Mouse (Mus musculus) forebrain, embryonic 15.5 days (tissue): ENCODE data around the gene Sepsecs. TPM values are rescaled to one million over a fixed set of nuclear protein-coding genes. Genes with fewer than 3 reads are reported as not detected.
A peak's percentile ranks its signal among the peaks of the same experiment; 100 is the strongest.

Source experiments
- ATAC-seq: fragments of 200-750 bp; cut with Nextera tagmentation; replicated peaks from 2 replicates; pipeline ENCODE4 v1.8.0; 2017; ENCODE audit warnings: mild to moderate bottlenecking, moderate TSS enrichment, moderate library complexity
- H3K27ac ChIP-seq: fragments of 300-500 bp; sonication (generic); replicated peaks from 2 replicates; pipeline ENCODE4 v1.5.1; 2015; ENCODE audit warnings: mild to moderate bottlenecking, inconsistent platforms
- H3K27me3 ChIP-seq: fragments of 300-500 bp; sonication (generic); 2 replicates; pipeline ENCODE4 v1.6.1; 2015; ENCODE audit warnings: inconsistent platforms
- H3K36me3 ChIP-seq: fragments of 300-500 bp; sonication (generic); 2 replicates; pipeline ENCODE4 v1.6.1; 2015; ENCODE audit warnings: mild to moderate bottlenecking, inconsistent platforms
- H3K4me1 ChIP-seq: fragments of 300-500 bp; sonication (generic); 2 replicates; pipeline ENCODE4 v1.6.1; 2015; ENCODE audit warnings: inconsistent platforms
- H3K4me2 ChIP-seq: fragments of 300-500 bp; sonication (generic); replicated peaks from 2 replicates; pipeline ENCODE4 v1.6.1; 2015; ENCODE audit warnings: mild to moderate bottlenecking, inconsistent platforms
- H3K4me3 ChIP-seq: fragments of 300-500 bp; sonication (generic); 2 replicates; pipeline ENCODE4 v1.5.1; 2015; ENCODE audit warnings: mild to moderate bottlenecking, inconsistent platforms
- H3K9ac ChIP-seq: fragments of 300-500 bp; sonication (generic); replicated peaks from 2 replicates; pipeline ENCODE4 v1.6.1; 2015; ENCODE audit warnings: mild to moderate bottlenecking, inconsistent platforms
- H3K9me3 ChIP-seq: fragments of 300-500 bp; sonication (generic); 2 replicates; pipeline ENCODE4 v1.6.1; 2016; ENCODE audit warnings: inconsistent platforms
- WGBS: fragments of 180-500 bp; shearing (Covaris S2); methylation state at CpG from one replicate; pipeline ENCODE4 v1.1.7; 2015; ENCODE audit warnings: mixed read lengths; 5-methylcytosine and 5-hydroxymethylcytosine counted together
- polyA plus RNA-seq: library from polyadenylated mRNA; unstranded; fragments of >200 nt; fragmentation: Nextera tagmentation; extraction: Ambion mirVana; gene quantifications from 2 replicates; pipeline ENCODE4 v1.2.1, GENCODE M21; 2015

Sepsecs gene
- polyA plus RNA-seq, 1 experiment from 2014 or later: 8.2 TPM

DNA sequence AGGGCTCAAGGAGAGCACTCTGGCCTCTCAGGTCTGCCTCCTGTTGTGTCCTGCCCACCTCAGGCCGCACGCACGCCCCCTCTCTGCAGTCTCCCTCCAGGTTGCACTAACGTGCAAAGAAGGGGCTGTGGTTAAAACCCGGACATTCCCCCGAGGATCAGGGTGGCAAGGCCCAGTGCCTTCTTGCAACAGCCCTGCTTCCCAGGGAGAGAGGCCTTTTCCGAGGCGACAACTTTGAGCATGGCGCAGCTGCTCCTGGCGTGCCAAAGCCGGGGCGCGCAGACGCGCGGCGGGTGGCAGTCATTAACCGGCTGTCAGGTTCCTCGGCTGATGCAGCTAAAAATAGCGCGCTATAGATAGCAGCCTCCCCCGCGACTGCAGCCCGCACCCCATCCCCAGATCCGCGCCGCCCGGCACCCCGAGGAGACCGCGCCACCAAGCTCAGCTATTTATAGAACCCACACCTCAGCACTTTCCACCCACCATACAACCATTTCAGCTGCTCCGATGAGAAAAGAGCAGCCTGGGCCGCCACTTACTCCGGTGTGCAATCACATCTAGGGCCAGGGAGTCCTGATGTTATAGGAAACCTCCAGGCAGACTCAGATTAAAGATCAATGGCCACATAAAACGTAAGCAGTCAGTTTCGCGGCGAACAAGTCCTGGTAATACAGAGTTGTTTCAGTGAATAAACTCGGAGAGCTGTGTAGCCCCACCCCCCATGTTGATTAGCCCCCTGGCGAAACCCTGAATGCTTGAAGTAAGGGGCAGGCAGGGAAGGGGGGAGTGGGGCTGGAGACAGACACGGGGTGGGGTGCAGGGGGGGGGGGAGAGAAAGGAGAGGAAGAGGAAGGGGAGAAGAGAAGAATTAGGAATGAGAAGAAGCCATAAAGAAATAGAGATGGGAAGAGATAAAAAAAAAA lies 50.9 kb downstream of the Sepsecs start:
- ATAC-seq: peak; percentile 92
- H3K4me1 ChIP-seq: peaks cover 30% of the 10 kb centered on the region
- H3K36me3 ChIP-seq: no peaks in the 10 kb centered on the region
- H3K9me3 ChIP-seq: no peaks in the 10 kb centered on the region
- H3K9ac ChIP-seq: peak overlapping the region; percentile 43
- 1% methylated on average over 41 of the region's 41 CpGs for WGBS
- no peaks in the 10 kb centered on the region for H3K27me3 ChIP-seq
- H3K4me2 ChIP-seq: peak overlapping the region; percentile 76
- H3K4me3 ChIP-seq: peak overlapping the region; percentile 38
- peak overlapping the region; percentile 87 for H3K27ac ChIP-seq

DNA sequence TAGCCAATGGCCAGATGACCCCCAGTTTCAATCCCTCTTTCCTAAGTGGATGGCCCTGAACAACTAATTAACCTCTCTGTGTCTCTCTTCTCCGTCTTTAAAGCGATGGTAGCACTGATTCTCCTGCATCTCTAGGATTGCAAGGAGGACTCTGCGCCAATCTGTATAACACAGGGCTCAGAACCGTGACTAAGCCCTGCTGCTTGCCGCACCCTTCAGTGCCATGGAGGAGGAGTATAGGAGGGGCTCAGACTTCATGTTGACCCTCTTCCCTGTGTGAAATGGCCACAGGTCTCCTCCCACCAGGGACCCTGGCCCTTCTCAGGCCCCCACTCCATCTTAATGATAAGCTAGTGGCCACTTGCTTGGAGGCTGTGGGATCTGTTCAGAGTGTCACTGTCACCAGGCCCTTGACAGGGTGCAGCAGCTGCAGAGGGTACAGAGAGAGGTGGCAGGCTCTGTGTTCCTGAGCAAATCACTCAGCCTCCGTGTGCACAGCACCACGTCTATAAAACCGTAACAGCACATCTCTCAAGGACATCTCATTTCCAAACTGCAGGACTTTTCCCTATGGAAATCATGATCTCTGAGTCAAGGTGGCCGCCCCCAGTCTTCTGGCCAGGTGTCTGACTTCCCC lies 51.7 kb downstream of the Sepsecs start:
- ATAC-seq: peak; percentile 49
- no peaks in the 10 kb centered on the region for H3K36me3 ChIP-seq
- peak overlapping the region; percentile 76 for H3K4me2 ChIP-seq
- peak overlapping the region; percentile 87 for H3K27ac ChIP-seq
- peak overlapping the region; percentile 43 for H3K9ac ChIP-seq
- H3K27me3 ChIP-seq: no peaks in the 10 kb centered on the region
- 35% methylated on average over 9 of the region's 9 CpGs for WGBS
- H3K9me3 ChIP-seq: no peaks in the 10 kb centered on the region
- peak overlapping the region; percentile 38 for H3K4me3 ChIP-seq
- H3K4me1 ChIP-seq: peaks cover 30% of the 10 kb centered on the region

DNA sequence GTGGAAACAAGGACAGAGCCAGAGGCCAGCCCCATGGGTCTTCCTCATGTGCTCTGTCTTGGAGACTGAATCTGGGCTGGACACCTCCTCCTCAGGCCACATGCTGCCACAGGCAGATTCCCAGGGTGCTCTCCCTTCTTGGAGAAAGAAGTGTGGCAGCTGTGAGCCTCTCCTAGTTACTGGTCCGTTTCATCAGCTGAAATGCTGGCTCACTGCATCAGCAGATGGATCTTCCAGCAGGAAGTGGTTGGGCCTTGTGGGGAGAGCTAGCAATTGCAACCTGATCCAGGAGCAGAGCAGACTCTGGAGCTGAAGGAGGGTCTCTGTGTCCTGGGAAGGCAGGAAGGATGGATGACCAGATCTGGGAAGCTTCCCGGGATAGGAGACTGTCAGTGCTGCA lies 53.0 kb downstream of the Sepsecs start:
- no peaks in the 10 kb centered on the region for H3K36me3 ChIP-seq
- H3K4me2 ChIP-seq: no peak overlapping the region
- peak overlapping the region; percentile 39 for H3K27ac ChIP-seq
- H3K9me3 ChIP-seq: no peaks in the 10 kb centered on the region
- no peaks in the 10 kb centered on the region for H3K27me3 ChIP-seq
- 41% methylated on average over 2 of the region's 2 CpGs for WGBS
- no peak overlapping the region for H3K4me3 ChIP-seq
- peaks cover 30% of the 10 kb centered on the region for H3K4me1 ChIP-seq
- no peak overlapping the region for H3K9ac ChIP-seq
- ATAC-seq: no peak

DNA sequence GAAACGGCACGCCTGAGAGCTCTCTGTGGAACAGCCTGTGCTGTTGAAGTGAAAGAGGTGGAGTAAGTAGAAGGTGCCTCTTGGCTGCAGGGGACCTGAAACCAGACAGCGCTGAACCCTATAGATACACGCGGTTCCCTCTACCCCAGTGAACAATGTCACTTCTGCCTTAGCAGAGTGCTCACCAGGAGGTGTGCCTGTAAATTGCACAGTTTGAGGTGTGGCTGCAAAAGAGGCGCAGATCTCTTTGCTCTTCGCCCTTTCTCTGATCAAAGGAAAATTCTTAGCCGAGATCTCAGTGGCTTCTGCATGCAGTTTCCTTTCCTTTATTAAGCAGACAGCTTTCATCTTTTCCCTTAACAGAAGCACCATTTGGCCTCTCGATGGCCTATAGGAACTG lies 54.1 kb downstream of the Sepsecs start:
- Histone ChIP-seq H3K4me1 (peaks cover 30% of the 10 kb centered on the region), H3K4me2 (no peak overlapping the region), H3K27me3 (no peaks in the 10 kb centered on the region), H3K36me3 (no peaks in the 10 kb centered on the region), H3K9me3 (no peaks in the 10 kb centered on the region), H3K4me3 (no peak overlapping the region), H3K27ac (no peak overlapping the region), H3K9ac (no peak overlapping the region)
- WGBS: 64% methylated on average over 9 of the region's 9 CpGs
- ATAC-seq: no peak

DNA sequence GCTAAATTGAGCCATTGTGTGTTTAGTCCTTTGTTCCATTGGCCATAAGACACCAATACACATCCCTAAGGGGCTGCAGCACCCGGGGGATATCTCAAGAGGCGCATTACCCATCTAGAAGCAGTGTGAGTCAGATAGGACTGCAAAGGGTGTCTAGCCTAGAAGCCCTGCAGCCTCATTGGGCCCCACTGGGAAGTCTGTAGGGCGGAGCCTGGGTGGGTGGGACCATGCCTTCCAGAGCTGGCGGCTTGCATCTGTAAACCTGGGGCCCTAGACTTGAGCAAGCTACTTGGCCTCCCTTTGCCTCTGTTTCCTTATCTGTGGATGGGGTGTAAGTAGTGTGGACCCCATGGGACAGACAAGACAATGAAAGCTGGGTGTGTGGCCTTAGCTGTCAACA lies 54.8 kb downstream of the Sepsecs start:
- Histone ChIP-seq H3K27me3 (no peaks in the 10 kb centered on the region), H3K9me3 (no peaks in the 10 kb centered on the region), H3K9ac (no peak overlapping the region), H3K4me1 (peaks cover 30% of the 10 kb centered on the region), H3K36me3 (no peaks in the 10 kb centered on the region), H3K27ac (no peak overlapping the region), H3K4me3 (no peak overlapping the region), H3K4me2 (no peak overlapping the region)
- no peak for ATAC-seq
- WGBS: 83% methylated on average over 4 of the region's 4 CpGs

- no peak for ATAC-seq
- 77% methylated on average over 8 of the region's 8 CpGs for WGBS
- Histone ChIP-seq H3K36me3 (no peaks in the 10 kb centered on the region), H3K27me3 (no peaks in the 10 kb centered on the region), H3K9me3 (no peaks in the 10 kb centered on the region), H3K4me1 (peaks cover 19% of the 10 kb centered on the region), H3K27ac (no peak overlapping the region), H3K4me2 (no peak overlapping the region), H3K9ac (no peak overlapping the region), H3K4me3 (no peak overlapping the region)
These were observed 56.7 kb downstream of the Sepsecs start for GRCm38 (mm10) chr5:52612776-52613175.

DNA sequence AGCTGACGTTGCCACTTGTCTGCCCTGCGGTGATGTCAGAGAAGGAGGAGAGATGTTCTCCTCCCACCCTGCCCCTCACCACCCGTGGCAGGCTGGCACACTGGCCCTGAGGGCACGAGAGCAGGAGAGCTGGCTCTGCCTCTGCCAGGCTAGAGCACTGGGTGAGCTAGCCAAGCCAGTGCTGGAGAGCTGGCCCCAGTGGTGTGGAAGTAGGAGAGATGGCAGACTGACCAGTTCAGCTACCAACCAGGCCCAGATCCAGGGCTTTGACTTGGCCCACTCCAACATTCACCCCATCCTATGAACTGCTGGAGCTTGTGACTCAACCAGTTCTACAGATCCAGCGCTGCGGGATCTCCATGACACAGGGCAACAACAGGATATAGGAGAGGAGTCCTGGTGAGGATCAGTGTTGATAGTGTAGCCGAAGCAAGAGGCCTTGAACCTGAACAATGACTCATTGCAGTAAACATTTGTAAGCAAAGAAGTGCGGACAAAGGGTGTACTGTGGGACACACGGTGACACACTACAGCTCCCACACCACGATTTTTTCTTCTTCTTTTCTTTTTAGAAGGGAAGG lies 58.1 kb downstream of the Sepsecs start:
- no peak overlapping the region for H3K9ac ChIP-seq
- no peaks in the 10 kb centered on the region for H3K36me3 ChIP-seq
- H3K4me2 ChIP-seq: no peak overlapping the region
- H3K4me1 ChIP-seq: peaks cover 7% of the 10 kb centered on the region
- no peak overlapping the region for H3K27ac ChIP-seq
- ATAC-seq: no peak
- no peaks in the 10 kb centered on the region for H3K27me3 ChIP-seq
- no peak overlapping the region for H3K4me3 ChIP-seq
- no peaks in the 10 kb centered on the region for H3K9me3 ChIP-seq
- 71% methylated on average over 10 of the region's 10 CpGs for WGBS

DNA sequence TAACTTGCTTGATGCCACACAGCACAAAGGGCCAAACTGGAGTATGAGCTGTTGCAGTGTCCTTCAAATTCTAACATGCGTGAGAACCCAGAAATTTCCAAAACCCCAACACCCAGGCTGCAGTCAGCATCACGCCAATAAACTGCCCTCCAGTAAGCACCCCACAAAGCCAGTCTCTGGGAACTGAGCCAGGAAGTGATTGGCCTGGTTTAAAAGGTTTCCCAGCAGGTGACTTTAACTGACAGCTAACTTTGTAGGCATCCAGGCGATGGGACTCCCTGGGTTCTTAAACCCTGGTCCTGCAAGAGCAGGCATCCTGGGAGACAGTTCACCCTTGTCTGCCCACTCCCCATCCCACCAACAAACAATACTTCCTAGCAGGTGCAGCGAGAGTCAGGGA lies 59.2 kb downstream of the Sepsecs start:
- Histone ChIP-seq H3K36me3 (no peaks in the 10 kb centered on the region), H3K9me3 (no peaks in the 10 kb centered on the region), H3K4me3 (no peak overlapping the region), H3K4me2 (no peak overlapping the region), H3K27ac (no peak overlapping the region), H3K9ac (no peak overlapping the region), H3K4me1 (no peaks in the 10 kb centered on the region), H3K27me3 (no peaks in the 10 kb centered on the region)
- 31% methylated on average over 4 of the region's 4 CpGs for WGBS
- ATAC-seq: no peak

DNA sequence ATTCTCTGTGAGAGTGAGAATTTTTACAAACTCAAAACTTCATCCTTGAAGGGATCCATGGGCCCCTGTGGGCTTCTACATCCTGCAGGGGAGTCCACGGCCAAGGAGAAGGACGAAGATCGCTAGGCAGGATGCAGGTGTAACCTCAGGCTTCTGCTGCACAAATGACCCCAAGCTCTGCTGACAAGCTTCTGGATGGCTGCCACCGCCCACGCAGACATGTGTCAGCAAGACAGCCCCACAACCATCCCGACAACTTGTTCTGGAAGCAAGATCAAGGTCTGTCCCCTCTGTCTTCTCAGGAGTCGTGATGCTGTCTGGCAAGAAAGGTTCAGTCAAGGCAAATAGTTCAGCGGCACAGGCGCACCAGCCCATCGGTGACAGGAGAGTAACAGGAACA lies 59.8 kb downstream of the Sepsecs start:
- Histone ChIP-seq H3K9ac (no peak overlapping the region), H3K36me3 (no peaks in the 10 kb centered on the region), H3K9me3 (no peaks in the 10 kb centered on the region), H3K27ac (no peak overlapping the region), H3K4me3 (no peak overlapping the region), H3K4me2 (no peak overlapping the region), H3K27me3 (no peaks in the 10 kb centered on the region), H3K4me1 (no peaks in the 10 kb centered on the region)
- no peak for ATAC-seq
- 85% methylated on average over 10 of the region's 10 CpGs for WGBS

DNA sequence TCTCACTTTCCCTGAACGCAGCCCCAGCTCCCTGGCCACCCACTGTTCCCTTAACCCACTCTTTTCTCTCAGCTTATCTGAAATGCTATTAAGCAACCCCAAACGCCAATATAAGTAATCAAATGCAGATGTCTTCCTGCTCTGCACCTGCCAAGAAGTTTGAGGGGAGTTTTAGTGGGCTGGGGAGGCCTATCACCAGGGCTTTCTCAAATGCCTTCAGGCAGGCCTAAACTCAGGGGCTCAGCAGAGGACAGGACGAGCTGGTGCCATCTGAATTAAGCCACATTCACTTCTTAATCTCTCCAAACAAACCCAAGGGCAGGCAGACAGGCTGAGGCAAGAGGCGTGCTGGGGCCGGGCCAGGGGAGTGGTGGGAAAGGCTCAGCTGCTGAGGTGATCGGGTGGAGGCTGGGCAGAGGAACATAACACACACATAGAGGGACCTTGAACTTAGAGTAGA lies 64.9 kb downstream of the Sepsecs start:
- ATAC-seq: no peak
- Histone ChIP-seq H3K4me2 (no peak overlapping the region), H3K36me3 (no peaks in the 10 kb centered on the region), H3K4me1 (no peaks in the 10 kb centered on the region), H3K9ac (no peak overlapping the region), H3K27ac (no peak overlapping the region), H3K4me3 (no peak overlapping the region), H3K9me3 (no peaks in the 10 kb centered on the region), H3K27me3 (no peaks in the 10 kb centered on the region)
- 51% methylated on average over 6 of the region's 6 CpGs for WGBS

- H3K4me2 ChIP-seq: no peak overlapping the region
- WGBS: 92% methylated on average over 9 of the region's 9 CpGs
- no peaks in the 10 kb centered on the region for H3K27me3 ChIP-seq
- H3K4me3 ChIP-seq: no peak overlapping the region
- H3K9me3 ChIP-seq: no peaks in the 10 kb centered on the region
- H3K9ac ChIP-seq: no peak overlapping the region
- ATAC-seq: no peak
- H3K4me1 ChIP-seq: no peaks in the 10 kb centered on the region
- no peaks in the 10 kb centered on the region for H3K36me3 ChIP-seq
- no peak overlapping the region for H3K27ac ChIP-seq
These were observed 78.9 kb downstream of the Sepsecs start for GRCm38 (mm10) chr5:52590612-52591011.
